Mouse (Mus musculus): Measurements from ENCODE around the gene Olfr434. TPM values are rescaled to one million over a fixed set of nuclear protein-coding genes. Genes with fewer than 3 reads are reported as not detected.
"Not testable (repeated sequence)": the region's sequence is repeated elsewhere in the genome, so short reads cannot be mapped to it uniquely, and the experiment has no call there.

Gene Olfr434
- polyA plus RNA-seq (2012; rRNA removed) = not detected in 2 replicates
- polyA plus RNA-seq (2014; fragmentation: Nextera tagmentation; extraction: Ambion mirVana) = not detected in 2 replicates

GRCm38 (mm10) chr6:43212873-43213272 lies at the start of gene Olfr434:
TSS of gene Olfr434 (plus strand) at chr6:43213021.
- not testable (repeated sequence) for ATAC-seq (ENCODE audit: low FRiP score, low read depth); H3K9ac ChIP-seq (ENCODE audit: low read depth, low read length, severe bottlenecking); H3K9me3 ChIP-seq (ENCODE audit: control insufficient read depth, low read length); H3K4me1 ChIP-seq (ENCODE audit: control insufficient read depth, insufficient read depth, low read length); H3K4me3 ChIP-seq (replicated peaks; ENCODE audit: low read length); H3K27ac ChIP-seq (replicated peaks; ENCODE audit: low read depth, low read length); DNase-seq (ENCODE audit: low spot score); H3K27me3 ChIP-seq (ENCODE audit: control insufficient read depth, insufficient read depth, low read length); H3K36me3 ChIP-seq (ENCODE audit: control insufficient read depth, insufficient read depth, low read length); H3K4me2 ChIP-seq (replicated peaks; ENCODE audit: low read depth, low read length, severe bottlenecking)

- no peak for DNase-seq (ENCODE audit: low spot score)
- no peak overlapping the region for H3K4me2 ChIP-seq (replicated peaks; ENCODE audit: low read depth, low read length, severe bottlenecking)
- H3K9me3 ChIP-seq (ENCODE audit: control insufficient read depth, low read length) = no peaks in the 10 kb centered on the region
- H3K27me3 ChIP-seq (ENCODE audit: control insufficient read depth, insufficient read depth, low read length) = no peaks in the 10 kb centered on the region
- H3K36me3 ChIP-seq (ENCODE audit: control insufficient read depth, insufficient read depth, low read length) = no peaks in the 10 kb centered on the region
- no peaks in the 10 kb centered on the region for H3K4me1 ChIP-seq (ENCODE audit: control insufficient read depth, insufficient read depth, low read length)
- no peak overlapping the region for H3K27ac ChIP-seq (replicated peaks; ENCODE audit: low read depth, low read length)
- 97% methylated on average over 4 of the region's 4 CpGs for WGBS
- no peak overlapping the region for H3K4me3 ChIP-seq (replicated peaks; ENCODE audit: low read length)
- no peak overlapping the region for H3K9ac ChIP-seq (ENCODE audit: low read depth, low read length, severe bottlenecking)
- no peak for ATAC-seq (ENCODE audit: low FRiP score, low read depth)
- no peak for TF ChIP-seq POLR2A (IDR thresholded peaks at IDR 0.05; ENCODE audit: borderline replicate concordance, extremely low read depth, insufficient read depth, insufficient read length)
Measured at GRCm38 (mm10) chr6:43167246-43167645, 45.6 kb upstream of the Olfr434 start.

- no peak for DNase-seq (ENCODE audit: low spot score)
- ATAC-seq (ENCODE audit: low FRiP score, low read depth) = no peak
- H3K27ac ChIP-seq (replicated peaks; ENCODE audit: low read depth, low read length) = no peak within 1 kb of the TSS
- H3K27me3 ChIP-seq (ENCODE audit: control insufficient read depth, insufficient read depth, low read length) = no peaks in the 10 kb centered on the region
- H3K4me2 ChIP-seq (replicated peaks; ENCODE audit: low read depth, low read length, severe bottlenecking) = no peak within 1 kb of the TSS
- H3K9me3 ChIP-seq (ENCODE audit: control insufficient read depth, low read length) = no peaks in the 10 kb centered on the region
- no peaks in the 10 kb centered on the region for H3K36me3 ChIP-seq (ENCODE audit: control insufficient read depth, insufficient read depth, low read length)
- H3K4me1 ChIP-seq (ENCODE audit: control insufficient read depth, insufficient read depth, low read length) = no peaks in the 10 kb centered on the region
- TF ChIP-seq POLR2A (IDR thresholded peaks at IDR 0.05; ENCODE audit: borderline replicate concordance, extremely low read depth, insufficient read depth, insufficient read length) = no peak
- H3K4me3 ChIP-seq (replicated peaks; ENCODE audit: low read length) = no peak within 1 kb of the TSS
- no peak within 1 kb of the TSS for H3K9ac ChIP-seq (ENCODE audit: low read depth, low read length, severe bottlenecking)
- 68% methylated on average over 4 of the region's 4 CpGs for WGBS
Measured at GRCm38 (mm10) chr6:43171840-43172239, 41.0 kb upstream of the Olfr434 start, which contains the start of gene Olfr13. TSS of gene Olfr13 (plus strand) at chr6:43172140.

GRCm38 (mm10) chr6:43178129-43178528 lies 34.7 kb upstream of the Olfr434 start:
- Histone ChIP-seq H3K9ac (ENCODE audit: low read depth, low read length, severe bottlenecking) (no peak overlapping the region), H3K4me1 (ENCODE audit: control insufficient read depth, insufficient read depth, low read length) (no peaks in the 10 kb centered on the region), H3K36me3 (ENCODE audit: control insufficient read depth, insufficient read depth, low read length) (no peaks in the 10 kb centered on the region), H3K4me3 (replicated peaks; ENCODE audit: low read length) (no peak overlapping the region), H3K4me2 (replicated peaks; ENCODE audit: low read depth, low read length, severe bottlenecking) (no peak overlapping the region), H3K27ac (replicated peaks; ENCODE audit: low read depth, low read length) (no peak overlapping the region), H3K27me3 (ENCODE audit: control insufficient read depth, insufficient read depth, low read length) (no peaks in the 10 kb centered on the region), H3K9me3 (ENCODE audit: control insufficient read depth, low read length) (no peaks in the 10 kb centered on the region)
- no peak for TF ChIP-seq POLR2A (IDR thresholded peaks at IDR 0.05; ENCODE audit: borderline replicate concordance, extremely low read depth, insufficient read depth, insufficient read length)
- DNase-seq (ENCODE audit: low spot score) (no peak), ATAC-seq (ENCODE audit: low FRiP score, low read depth) (no peak)
- WGBS = 63% methylated on average over 1 of the region's 1 CpGs

- no peak for TF ChIP-seq POLR2A (IDR thresholded peaks at IDR 0.05; ENCODE audit: borderline replicate concordance, extremely low read depth, insufficient read depth, insufficient read length)
- no peaks in the 10 kb centered on the region for H3K27me3 ChIP-seq (ENCODE audit: control insufficient read depth, insufficient read depth, low read length)
- no peak overlapping the region for H3K4me3 ChIP-seq (replicated peaks; ENCODE audit: low read length)
- no peak overlapping the region for H3K9ac ChIP-seq (ENCODE audit: low read depth, low read length, severe bottlenecking)
- WGBS = 70% methylated on average over 6 of the region's 6 CpGs
- H3K4me2 ChIP-seq (replicated peaks; ENCODE audit: low read depth, low read length, severe bottlenecking) = no peak overlapping the region
- no peaks in the 10 kb centered on the region for H3K4me1 ChIP-seq (ENCODE audit: control insufficient read depth, insufficient read depth, low read length)
- H3K9me3 ChIP-seq (ENCODE audit: control insufficient read depth, low read length) = no peaks in the 10 kb centered on the region
- ATAC-seq (ENCODE audit: low FRiP score, low read depth) (no peak), DNase-seq (ENCODE audit: low spot score) (no peak)
- H3K27ac ChIP-seq (replicated peaks; ENCODE audit: low read depth, low read length) = no peak overlapping the region
- H3K36me3 ChIP-seq (ENCODE audit: control insufficient read depth, insufficient read depth, low read length) = no peaks in the 10 kb centered on the region
Measured at GRCm38 (mm10) chr6:43178584-43179501, 34.0 kb upstream of the Olfr434 start.

Measured in limb, embryonic 14.5 days (tissue).